Mouse (Mus musculus) liver, postnatal 0 days (tissue): ENCODE measurements around the gene Gm49405. TPM values are rescaled to one million over a fixed set of nuclear protein-coding genes. Genes with fewer than 3 reads are reported as not detected.
"Not testable (repeated sequence)": the region's sequence is repeated elsewhere in the genome, so short reads cannot be mapped to it uniquely, and the experiment has no call there.

ENCODE experiments used
- ATAC-seq: fragments of 200-750 bp; cut with Nextera tagmentation; 2 replicates; pipeline ENCODE4 v1.8.0; 2017; ENCODE audit warnings: mild to moderate bottlenecking, moderate library complexity
- DNase-seq: peaks from one replicate; pipeline ENCODE4 v3.0.0-alpha.2; 2016
- H3K27ac ChIP-seq: fragments of 300-500 bp; sonication (generic); 2 replicates; pipeline ENCODE4 v1.5.1; 2014; ENCODE audit warnings: antibody characterized with exemption, moderate library complexity, mild to moderate bottlenecking, low read depth
- H3K27me3 ChIP-seq: fragments of 300-500 bp; sonication (generic); 2 replicates; pipeline ENCODE4 v1.6.1; 2014; ENCODE audit warnings: low read length, control low read depth, mixed read lengths; ENCODE audit not compliant: insufficient read depth
- H3K36me3 ChIP-seq: fragments of 300-500 bp; sonication (generic); replicated peaks from 2 replicates; pipeline ENCODE4 v1.6.1; 2014; ENCODE audit warnings: mild to moderate bottlenecking, control low read depth, low read length, moderate library complexity, mixed read lengths; ENCODE audit not compliant: insufficient read depth
- H3K4me1 ChIP-seq: fragments of 300-500 bp; sonication (generic); 2 replicates; pipeline ENCODE4 v1.6.1; 2014; ENCODE audit warnings: antibody characterized with exemption, mild to moderate bottlenecking, control low read depth; ENCODE audit not compliant: insufficient read depth
- H3K4me2 ChIP-seq: fragments of 300-500 bp; sonication (generic); 2 replicates; pipeline ENCODE4 v1.6.1; 2014; ENCODE audit warnings: low read depth, mild to moderate bottlenecking, low read length, moderate library complexity, mixed read lengths
- H3K4me3 ChIP-seq: fragments of 300-500 bp; sonication (generic); 2 replicates; pipeline ENCODE4 v1.5.1; 2014; ENCODE audit warnings: low read depth, low read length
- H3K9ac ChIP-seq: fragments of 300-500 bp; sonication (generic); replicated peaks from 2 replicates; pipeline ENCODE4 v1.6.1; 2014; ENCODE audit warnings: mild to moderate bottlenecking, moderate library complexity
- H3K9me3 ChIP-seq: fragments of 300-500 bp; sonication (generic); 2 replicates; pipeline ENCODE4 v1.6.1; 2016; ENCODE audit warnings: mild to moderate bottlenecking, control low read depth, low read length, mixed read lengths
- CTCF ChIP-seq: sonication (generic); IDR thresholded peaks from 2 replicates; pipeline ENCODE4 v1.5.1; 2016; ENCODE audit warnings: antibody characterized with exemption, low read depth
- EP300 ChIP-seq: IDR thresholded peaks from 2 replicates; pipeline ENCODE4 v1.6.1; 2016; ENCODE audit warnings: antibody characterized with exemption, low read depth, mild to moderate bottlenecking
- WGBS: fragments of 180-500 bp; shearing (Covaris S2); extraction: QIAGEN DNeasy Blood & Tissue Kit; methylation state at CpG from one replicate; pipeline ENCODE4 v1.1.7; 2014; ENCODE audit not compliant: insufficient replicate concordance; 5-methylcytosine and 5-hydroxymethylcytosine counted together
- polyA plus RNA-seq: library from polyadenylated mRNA; unstranded; fragments of >200 nt; fragmentation: Nextera tagmentation; extraction: Ambion mirVana; gene quantifications from 2 replicates; pipeline ENCODE4 v1.2.1, GENCODE M21; 2015

Gene Gm49405
- polyA plus RNA-seq, 1 experiment from 2014 or later, result 0.49 TPM

DNA sequence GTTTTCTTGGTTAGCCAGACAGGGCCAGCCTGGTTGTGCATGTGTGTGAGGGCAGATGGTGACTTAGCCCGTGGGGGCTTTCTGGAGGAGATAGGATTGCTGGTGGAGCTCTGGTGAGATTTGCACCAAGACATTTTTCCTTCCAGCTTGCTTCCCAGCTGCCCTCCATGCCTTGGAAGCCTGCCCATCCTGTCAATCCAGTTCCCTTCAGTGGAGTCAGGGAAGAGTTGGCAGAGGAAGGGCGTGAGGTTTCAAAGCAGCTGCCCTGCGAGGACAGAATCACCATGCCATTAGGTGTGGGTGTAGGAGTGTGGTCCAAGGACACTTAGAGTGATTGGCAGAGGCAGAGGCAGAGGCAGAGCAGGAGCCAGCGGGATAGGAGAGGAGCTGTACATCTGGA is 42.0 kb upstream of the Gm49405 start, which contains the start of gene Aldh3b3:
Gene Aldh3b3 (plus strand): TSS at position 176 of the 400 bp plus-strand sequence.
- Histone ChIP-seq H3K4me1 (no peaks in the 10 kb centered on the region), H3K27ac (no peak within 1 kb of the TSS), H3K27me3 (no peaks in the 10 kb centered on the region), H3K36me3 (no peaks in the 10 kb centered on the region), H3K4me3 (no peak within 1 kb of the TSS), H3K9ac (no peak within 1 kb of the TSS), H3K9me3 (no peaks in the 10 kb centered on the region), H3K4me2 (no peak within 1 kb of the TSS)
- ATAC-seq (no peak), DNase-seq (no peak)
- TF ChIP-seq CTCF, result no peak
- TF ChIP-seq EP300, result no peak
- 64% methylated on average over 4 of the region's 4 CpGs for WGBS

DNA sequence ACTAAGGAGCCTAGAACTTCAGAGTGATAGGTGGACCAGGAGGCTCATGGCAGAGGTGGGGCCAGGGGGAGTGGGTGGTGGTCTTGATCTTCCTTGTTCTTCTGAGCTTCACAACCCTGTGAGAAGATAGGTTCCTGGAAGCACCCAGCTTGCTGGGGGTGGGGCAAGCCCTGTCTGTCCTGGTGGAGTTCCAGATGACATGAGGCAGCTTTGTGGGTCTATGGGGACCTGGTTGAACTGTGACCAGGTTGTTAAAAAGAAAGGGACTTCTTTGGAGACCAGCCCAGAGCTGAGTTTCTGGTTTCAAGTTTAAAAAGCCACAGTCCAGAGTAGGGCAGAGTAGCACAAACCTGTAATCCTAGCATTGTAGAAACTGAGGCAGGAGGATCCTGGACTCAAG is 41.4 kb upstream of the Gm49405 start:
- Histone ChIP-seq H3K27me3 (no peaks in the 10 kb centered on the region), H3K4me3 (no peak overlapping the region), H3K36me3 (no peaks in the 10 kb centered on the region), H3K4me1 (no peaks in the 10 kb centered on the region), H3K27ac (no peak overlapping the region), H3K4me2 (no peak overlapping the region), H3K9me3 (no peaks in the 10 kb centered on the region), H3K9ac (no peak overlapping the region)
- ATAC-seq, result no peak
- TF ChIP-seq EP300 (no peak), CTCF (no peak)
- no peak for DNase-seq

DNA sequence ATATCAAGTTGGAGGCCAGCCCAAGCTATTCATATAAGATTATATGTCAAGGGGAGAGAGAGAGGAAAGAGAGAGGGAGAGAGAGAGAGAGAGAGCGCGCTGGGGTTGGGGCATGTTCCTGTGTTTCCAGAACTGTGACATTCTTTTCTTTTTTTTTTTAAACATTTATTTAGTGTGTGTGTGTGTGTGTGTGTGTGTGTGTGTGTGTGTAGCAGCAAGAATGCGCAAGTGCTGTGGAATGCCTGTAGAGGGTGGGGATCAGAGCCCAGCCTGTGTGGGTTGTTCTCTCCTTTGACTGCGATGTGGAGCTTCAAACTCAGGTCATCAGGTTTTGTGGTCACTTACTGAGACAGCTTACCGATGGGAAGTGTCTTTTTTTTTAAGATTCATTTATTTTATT is 40.2 kb upstream of the Gm49405 start:
- H3K27me3 ChIP-seq, result no peaks in the 10 kb centered on the region
- H3K27ac ChIP-seq, result no peak overlapping the region
- H3K36me3 ChIP-seq, result no peaks in the 10 kb centered on the region
- DNase-seq (no peak), ATAC-seq (no peak)
- H3K4me3 ChIP-seq, result no peak overlapping the region
- no peaks in the 10 kb centered on the region for H3K9me3 ChIP-seq
- H3K4me2 ChIP-seq, result no peak overlapping the region
- H3K4me1 ChIP-seq, result no peaks in the 10 kb centered on the region
- no peak overlapping the region for H3K9ac ChIP-seq
- TF ChIP-seq CTCF, result no peak
- no peak for TF ChIP-seq EP300
- WGBS, result 71% methylated on average over 5 of the region's 5 CpGs

DNA sequence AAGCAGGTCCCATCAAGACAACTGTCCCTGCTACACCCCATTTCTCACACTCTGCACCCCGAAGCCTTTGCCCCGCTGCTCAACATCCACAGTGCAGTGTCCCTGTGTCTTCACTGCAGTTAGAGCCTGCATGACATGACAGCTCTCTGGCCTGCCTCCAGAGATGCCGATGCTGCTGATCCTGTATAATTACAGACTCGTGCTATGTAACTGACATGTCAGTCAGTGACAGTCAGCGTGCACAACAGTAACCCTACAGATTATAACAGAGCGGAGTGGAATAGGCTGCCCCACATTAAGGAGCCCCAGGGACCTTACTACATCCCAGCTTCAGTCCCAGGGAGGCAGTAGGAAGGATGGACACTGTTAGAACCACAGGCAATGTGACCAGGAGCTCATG is 38.6 kb upstream of the Gm49405 start:
- not testable (repeated sequence) for H3K9me3 ChIP-seq, H3K36me3 ChIP-seq, H3K9ac ChIP-seq, H3K27ac ChIP-seq, H3K27me3 ChIP-seq, DNase-seq, H3K4me1 ChIP-seq, ATAC-seq, H3K4me3 ChIP-seq, H3K4me2 ChIP-seq
- WGBS, result 83% methylated on average over 6 of the region's 6 CpGs

DNA sequence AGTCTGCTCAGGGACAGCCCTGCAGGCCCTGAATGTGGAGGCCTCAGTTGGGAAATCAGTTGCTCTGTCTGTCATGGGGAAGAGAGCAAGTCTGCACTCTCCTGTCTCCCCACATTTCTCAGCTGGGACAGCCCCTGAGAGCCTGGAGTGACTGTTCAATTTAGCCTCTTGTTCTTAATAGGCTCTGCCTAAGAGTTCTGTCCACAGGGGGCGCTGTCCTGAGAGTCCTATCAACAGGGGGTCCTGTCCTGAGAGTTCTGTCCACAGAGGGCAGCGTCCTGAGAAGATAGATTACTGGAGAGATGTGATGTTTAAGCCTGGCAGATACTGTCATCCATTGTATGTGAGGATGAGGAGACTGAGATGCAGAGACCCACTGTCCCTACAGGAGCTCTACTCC is 38.0 kb upstream of the Gm49405 start:
- DNase-seq (no peak), ATAC-seq (no peak)
- WGBS, result 13% methylated on average over 2 of the region's 2 CpGs
- Histone ChIP-seq H3K36me3 (no peaks in the 10 kb centered on the region), H3K9ac (no peak overlapping the region), H3K27me3 (no peaks in the 10 kb centered on the region), H3K4me1 (no peaks in the 10 kb centered on the region), H3K9me3 (no peaks in the 10 kb centered on the region), H3K4me2 (no peak overlapping the region), H3K27ac (no peak overlapping the region), H3K4me3 (no peak overlapping the region)
- TF ChIP-seq EP300 (no peak), CTCF (peak; percentile 45)

DNA sequence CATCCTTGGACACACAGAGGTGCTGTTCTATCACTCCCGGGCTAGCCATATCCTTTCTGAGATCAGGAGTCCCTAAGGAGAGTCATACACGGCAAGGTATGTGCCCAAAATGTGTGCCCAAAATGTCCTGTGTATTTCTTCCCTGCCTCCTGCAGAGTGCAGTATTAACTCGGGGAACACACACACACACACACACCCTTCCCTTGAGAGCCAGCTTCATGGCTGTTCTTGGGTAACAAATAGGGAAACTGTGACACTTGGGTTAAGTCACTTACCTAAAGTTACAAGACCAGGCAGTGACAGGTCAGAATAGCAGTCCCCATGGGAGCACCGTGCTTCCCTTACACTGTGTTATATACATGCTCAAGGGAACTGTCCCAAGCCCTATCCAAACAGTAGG is 36.4 kb upstream of the Gm49405 start:
- DNase-seq (no peak), ATAC-seq (0 out of 2 replicates have a peak, but pooled peaks have one; percentile 10)
- Histone ChIP-seq H3K4me2 (no peak overlapping the region), H3K9me3 (no peaks in the 10 kb centered on the region), H3K36me3 (no peaks in the 10 kb centered on the region), H3K27me3 (no peaks in the 10 kb centered on the region), H3K9ac (no peak overlapping the region), H3K4me1 (no peaks in the 10 kb centered on the region), H3K4me3 (no peak overlapping the region), H3K27ac (no peak overlapping the region)
- TF ChIP-seq CTCF (peak; percentile 42), EP300 (no peak)
- 59% methylated on average over 4 of the region's 4 CpGs for WGBS
